12 mouse cellular contexts compared by ENCODE assay signal in the genomic region with DNA sequence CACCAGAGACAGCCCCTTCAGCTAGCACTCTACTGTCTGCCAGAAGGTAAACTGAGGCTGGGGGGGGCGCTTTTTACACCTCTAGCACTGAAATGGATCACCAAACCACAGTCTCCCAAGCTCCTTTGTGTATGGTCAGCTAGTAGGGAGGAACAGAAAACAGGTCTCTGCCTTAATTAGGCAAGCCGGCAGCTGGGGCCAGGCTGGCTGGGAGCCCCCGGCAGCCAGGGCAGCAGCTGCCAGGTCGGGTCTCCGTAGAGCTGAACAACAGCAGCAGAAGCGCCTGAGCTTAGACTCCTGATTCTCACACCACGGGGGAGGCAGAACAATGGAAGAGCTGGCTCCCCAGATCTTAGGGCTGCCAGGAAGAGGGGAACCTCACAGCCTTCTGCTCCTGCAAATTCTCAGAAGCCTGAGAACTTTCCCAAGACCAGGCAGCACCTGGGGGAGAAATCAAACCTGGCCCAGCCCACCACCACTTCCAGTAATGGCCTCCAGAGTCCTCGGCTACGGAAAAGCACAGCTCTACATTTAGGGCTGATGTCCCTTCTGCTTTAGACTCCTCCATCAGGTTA. TPM values are rescaled to one million over a fixed set of nuclear protein-coding genes. Genes with fewer than 3 reads are reported as not detected.
DNase-seq lines count a peak whose midpoint lies in the region; ATAC-seq and TF ChIP-seq lines count a peak whose summit lies in the region.
"Had no signal": no experiment of that assay in that cellular context is flagged by ENCODE, and none has a peak within 500 bp of the region (broad histone marks: within the 10 kb centered on the region; RNA-seq: fewer than 3 reads in every experiment).

No protein-coding gene starts in this region.

- peaks cover 7% of the 10 kb centered on the region; the same call in 1 of the 2 replicates for H3K36me3 ChIP-seq in embryonic facial prominence, embryonic 15.5 days
- H3K36me3 ChIP-seq in hindbrain, postnatal 0 days (ENCODE audit: insufficient read depth, low read length): 0 out of 2 replicates have a peak, but pooled peaks cover 4% of the 10 kb centered on the region
- peaks cover 7% of the 10 kb centered on the region for H3K36me3 ChIP-seq in myocyte (ENCODE audit: control insufficient read depth, insufficient read depth)
- H3K36me3 ChIP-seq in intestine, postnatal 0 days (ENCODE audit: control insufficient read depth, insufficient read depth): peaks cover 30% of the 10 kb centered on the region; the same call in 1 of the 2 replicates

- no peak for TF ChIP-seq POLR2A in myocyte (IDR thresholded peaks at IDR 0.05; ENCODE audit: insufficient read length, low read depth)

- H3K9ac ChIP-seq in embryonic facial prominence, embryonic 15.5 days: no peak overlapping the region
- H3K9ac ChIP-seq in hindbrain, postnatal 0 days (replicated peaks; ENCODE audit: low read length): no peak overlapping the region
- H3K9ac ChIP-seq in intestine, postnatal 0 days (ENCODE audit: low read depth, low read length): no peak overlapping the region
- H3K9ac ChIP-seq: lung, embryonic 15.5 days; stomach, embryonic 15.5 days had no signal

- no peak for TF ChIP-seq CTCF in gastrocnemius, adult 2 months (IDR thresholded peaks at IDR 0.05)
- no peak for TF ChIP-seq CTCF in hindbrain, postnatal 0 days (IDR thresholded peaks at IDR 0.05; ENCODE audit: low read depth)
- no peak for TF ChIP-seq CTCF in intestine, postnatal 0 days (IDR thresholded peaks at IDR 0.05; ENCODE audit: low read depth)

- peaks cover 53% of the 10 kb centered on the region for H3K4me1 ChIP-seq in embryonic facial prominence, embryonic 15.5 days
- peaks cover 51% of the 10 kb centered on the region for H3K4me1 ChIP-seq in hindbrain, postnatal 0 days (ENCODE audit: insufficient read depth, low read length)
- peaks cover 3% of the 10 kb centered on the region; the same call in 1 of the 2 replicates for H3K4me1 ChIP-seq in intestine, postnatal 0 days (replicated peaks; ENCODE audit: control insufficient read depth, insufficient read depth, low read length)

- H3ac ChIP-seq in myocyte (ENCODE audit: control insufficient read depth, insufficient read length): no peak overlapping the region

- no peaks in the 10 kb centered on the region for H3K9me3 ChIP-seq in embryonic facial prominence, embryonic 15.5 days (replicated peaks)
- no peaks in the 10 kb centered on the region for H3K9me3 ChIP-seq in hindbrain, postnatal 0 days (ENCODE audit: low read length)
- H3K9me3 ChIP-seq in intestine, postnatal 0 days (ENCODE audit: control insufficient read depth): no peaks in the 10 kb centered on the region
- H3K9me3 ChIP-seq: lung, embryonic 15.5 days; stomach, embryonic 15.5 days had no signal

- H3K79me2 ChIP-seq in myocyte (ENCODE audit: control insufficient read depth, insufficient read depth): peaks cover 33% of the 10 kb centered on the region

- H3K4me2 ChIP-seq in embryonic facial prominence, embryonic 15.5 days (replicated peaks): no peak overlapping the region
- H3K4me2 ChIP-seq in hindbrain, postnatal 0 days (ENCODE audit: low read depth, low read length): peak overlapping the region; percentile 31; the same call in 1 of the 2 replicates
- no peak overlapping the region for H3K4me2 ChIP-seq in myocyte (ENCODE audit: low read depth)
- no peak overlapping the region for H3K4me2 ChIP-seq in intestine, postnatal 0 days (replicated peaks; ENCODE audit: low read depth)
- H3K4me2 ChIP-seq: lung, embryonic 15.5 days; stomach, embryonic 15.5 days had no signal

- no peak overlapping the region for H3K4me3 ChIP-seq in gastrocnemius, adult 2 months
- H3K4me3 ChIP-seq in embryonic facial prominence, embryonic 15.5 days (replicated peaks): no peak overlapping the region
- H3K4me3 ChIP-seq in hindbrain, postnatal 0 days (ENCODE audit: low read length): no peak overlapping the region
- H3K4me3 ChIP-seq in myocyte: no peak overlapping the region
- H3K4me3 ChIP-seq in intestine, postnatal 0 days (ENCODE audit: low read depth, low read length): no peak overlapping the region
- H3K4me3 ChIP-seq: lung, embryonic 15.5 days; stomach, embryonic 15.5 days had no signal

- no peaks in the 10 kb centered on the region for H3K27me3 ChIP-seq in embryonic facial prominence, embryonic 15.5 days
- no peaks in the 10 kb centered on the region for H3K27me3 ChIP-seq in hindbrain, postnatal 0 days (ENCODE audit: insufficient read depth, low read length)
- no peaks in the 10 kb centered on the region for H3K27me3 ChIP-seq in myocyte (ENCODE audit: control insufficient read depth, insufficient read depth, insufficient read length)
- no peaks in the 10 kb centered on the region for H3K27me3 ChIP-seq in intestine, postnatal 0 days (replicated peaks; ENCODE audit: control insufficient read depth, insufficient read depth, low read length)
- H3K27me3 ChIP-seq: lung, embryonic 15.5 days; Patski; stomach, embryonic 15.5 days had no signal

- WGBS in embryonic facial prominence, embryonic 15.5 days: 27% methylated on average over 9 of the region's 9 CpGs
- 13% methylated on average over 9 of the region's 9 CpGs for WGBS in hindbrain, postnatal 0 days
- WGBS in intestine, postnatal 0 days: 51% methylated on average over 9 of the region's 9 CpGs

- intact Hi-C loops in gastrocnemius, adult 2 months (cut with DNase I): no loop called here

- peak overlapping the region; percentile 35 for H3K27ac ChIP-seq in gastrocnemius, adult 2 months
- peak overlapping the region; percentile 35 for H3K27ac ChIP-seq in embryonic facial prominence, embryonic 15.5 days (replicated peaks)
- peak overlapping the region; percentile 22; the same call in 1 of the 2 replicates for H3K27ac ChIP-seq in hindbrain, postnatal 0 days
- no peak overlapping the region for H3K27ac ChIP-seq in intestine, postnatal 0 days (ENCODE audit: low read depth, low read length)
- H3K27ac ChIP-seq: lung, embryonic 15.5 days; stomach, embryonic 15.5 days had no signal

- no peak for ATAC-seq in embryonic facial prominence, embryonic 15.5 days (ENCODE audit: insufficient number of reproducible peaks, low FRiP score, low TSS enrichment, low read depth)
- peak; percentile 12; the same call in 1 of the 2 replicates for ATAC-seq in hindbrain, postnatal 0 days
- ATAC-seq in intestine, postnatal 0 days: no peak
- ATAC-seq: intestine, embryonic 16.5 days; Patski had no signal

- no peak for DNase-seq in gastrocnemius, adult 2 months
- no peak for DNase-seq in gastrocnemius, adult 8-10 months (ENCODE audit: low spot score in 2 of 2)
- peak; percentile 76 for DNase-seq in hindbrain, postnatal 0 days (ENCODE audit: low spot score)
- no peak for DNase-seq in cerebellum, adult 9-11 months
- DNase-seq in thymus, postnatal 0 days (ENCODE audit: low spot score): no peak

TF ChIP-seq in myocyte, 11 proteins besides CTCF, POLR2A, EP300 and RAD21:
- TF ChIP-seq MYOG (IDR thresholded peaks at IDR 0.05; ENCODE audit: control insufficient read depth in 1 of 3, insufficient read depth in 1 of 3, insufficient read length in 2 of 3, low read depth in 2 of 3) (peak in 2 of 3 experiments; percentile 57 to 77), MYOD1 (IDR thresholded peaks at IDR 0.05; ENCODE audit: control insufficient read depth in 1 of 3, insufficient read length in 2 of 3, low read depth in 2 of 3) (peak in 2 of 3 experiments; percentile 62 to 67), USF1 (IDR thresholded peaks at IDR 0.05; ENCODE audit: low read depth) (no peak)

RNA-seq across cellular contexts. Expression of gene Fam110a, which starts 12.8 kb away (rescaled TPM):
- 1 to 10 TPM; 1.8 to 2.6 TPM for total RNA-seq in gastrocnemius, adult 2 months (2021)
- 1 to 10 TPM; 1.3 to 1.5 (median 1.4) TPM for total RNA-seq in gastrocnemius, adult 8-10 months (2022)
- 29.5 and 30.7 TPM in 2 replicates for polyA plus RNA-seq in embryonic facial prominence, embryonic 15.5 days (2015; fragmentation: Nextera tagmentation; extraction: Ambion mirVana)
- 25.4 and 27.3 TPM in 2 replicates for total RNA-seq in hindbrain, postnatal 0 days (2014; rRNA removed)
- polyA plus RNA-seq in hindbrain, postnatal 0 days (2015; fragmentation: Nextera tagmentation; extraction: Ambion mirVana): 35.8 and 36.5 TPM in 2 replicates
- polyA plus RNA-seq in myocyte (2012; fragmentation: generic; extraction: Trizol): 21.0 TPM
- polyA plus RNA-seq in intestine, postnatal 0 days (2015; fragmentation: Nextera tagmentation; extraction: Ambion mirVana): 14.5 and 14.9 TPM in 2 replicates
- 30.3 and 31.0 TPM in 2 replicates for polyA plus RNA-seq in thymus, postnatal 0 days (2015; fragmentation: Nextera tagmentation; extraction: Ambion mirVana)

RNA-seq across cellular contexts. Expression of gene Slc52a3, which starts 29.0 kb away (rescaled TPM):
- 1 to 10 TPM in 1 of 2 experiments, under 1 TPM in 1; 0.69 to 1.6 TPM for total RNA-seq in gastrocnemius, adult 2 months (2021)
- total RNA-seq in gastrocnemius, adult 8-10 months (2022): under 1 TPM; 0.31 to 0.72 (median 0.57) TPM
- polyA plus RNA-seq in embryonic facial prominence, embryonic 15.5 days (2015; fragmentation: Nextera tagmentation; extraction: Ambion mirVana): 5.9 and 6.3 TPM in 2 replicates
- total RNA-seq in hindbrain, postnatal 0 days (2014; rRNA removed): 2.7 and 3.1 TPM in 2 replicates
- polyA plus RNA-seq in hindbrain, postnatal 0 days (2015; fragmentation: Nextera tagmentation; extraction: Ambion mirVana): 2.6 and 2.7 TPM in 2 replicates
- 0.02 TPM for polyA plus RNA-seq in myocyte (2012; fragmentation: generic; extraction: Trizol)
- 15.7 and 15.8 TPM in 2 replicates for polyA plus RNA-seq in intestine, postnatal 0 days (2015; fragmentation: Nextera tagmentation; extraction: Ambion mirVana)
- polyA plus RNA-seq in thymus, postnatal 0 days (2015; fragmentation: Nextera tagmentation; extraction: Ambion mirVana): 1.5 and 1.6 TPM in 2 replicates

RNA-seq across cellular contexts. Expression of gene Angpt4, which starts 56.3 kb away (rescaled TPM):
- under 1 TPM in 1 of 2 experiments, not detected in 1; 0.20 TPM for total RNA-seq in gastrocnemius, adult 2 months (2021)
- total RNA-seq in gastrocnemius, adult 8-10 months (2022): under 1 TPM in 1 of 4 experiments, not detected in 3; 0.16 TPM
- 1.4 and 2.8 TPM in 2 replicates for polyA plus RNA-seq in embryonic facial prominence, embryonic 15.5 days (2015; fragmentation: Nextera tagmentation; extraction: Ambion mirVana)
- total RNA-seq in hindbrain, postnatal 0 days (2014; rRNA removed): 0.10 and 0.14 TPM in 2 replicates
- 0.28 and 0.29 TPM in 2 replicates for polyA plus RNA-seq in hindbrain, postnatal 0 days (2015; fragmentation: Nextera tagmentation; extraction: Ambion mirVana)
- polyA plus RNA-seq in myocyte (2012; fragmentation: generic; extraction: Trizol): 0.19 TPM
- polyA plus RNA-seq in intestine, postnatal 0 days (2015; fragmentation: Nextera tagmentation; extraction: Ambion mirVana): 0.18 and 0.27 TPM in 2 replicates
- 1.5 and 1.9 TPM in 2 replicates for polyA plus RNA-seq in thymus, postnatal 0 days (2015; fragmentation: Nextera tagmentation; extraction: Ambion mirVana)
